Mouse (Mus musculus) heart, embryonic 13.5 days (tissue): ENCODE measurements around the gene Tfe3. TPM values are rescaled to one million over a fixed set of nuclear protein-coding genes. Genes with fewer than 3 reads are reported as not detected.

Experiments used
- ATAC-seq: fragments of 200-750 bp; cut with Nextera tagmentation; 2 replicates; pipeline ENCODE4 v1.8.0; 2017; ENCODE audit warnings: moderate TSS enrichment; ENCODE audit not compliant: insufficient number of reproducible peaks, low FRiP score, low TSS enrichment; ENCODE audit errors: extremely low read depth
- H3K27ac ChIP-seq: fragments of 300-500 bp; sonication (generic); replicated peaks from 2 replicates; pipeline ENCODE4 v1.5.1; 2015; ENCODE audit warnings: moderate library complexity, mild to moderate bottlenecking, inconsistent platforms
- H3K27me3 ChIP-seq: fragments of 300-500 bp; sonication (generic); replicated peaks from 2 replicates; pipeline ENCODE4 v1.6.1; 2015; ENCODE audit warnings: mild to moderate bottlenecking, inconsistent platforms
- H3K36me3 ChIP-seq: fragments of 300-500 bp; sonication (generic); 2 replicates; pipeline ENCODE4 v1.6.1; 2015; ENCODE audit warnings: mild to moderate bottlenecking, inconsistent platforms
- H3K4me1 ChIP-seq: fragments of 300-500 bp; sonication (generic); 2 replicates; pipeline ENCODE4 v1.6.1; 2015; ENCODE audit warnings: inconsistent platforms
- H3K4me2 ChIP-seq: fragments of 300-500 bp; sonication (generic); 2 replicates; pipeline ENCODE4 v1.6.1; 2015; ENCODE audit warnings: inconsistent platforms, mild to moderate bottlenecking, moderate library complexity
- H3K4me3 ChIP-seq: fragments of 300-500 bp; sonication (generic); 2 replicates; pipeline ENCODE4 v1.5.1; 2015; ENCODE audit warnings: moderate library complexity, mild to moderate bottlenecking, inconsistent platforms
- H3K9ac ChIP-seq: fragments of 300-500 bp; sonication (generic); 2 replicates; pipeline ENCODE4 v1.6.1; 2015; ENCODE audit warnings: inconsistent platforms, mild to moderate bottlenecking, moderate library complexity
- H3K9me3 ChIP-seq: fragments of 300-500 bp; sonication (generic); 2 replicates; pipeline ENCODE4 v1.6.1; 2016; ENCODE audit warnings: inconsistent platforms
- WGBS: fragments of 180-500 bp; shearing (Covaris S2); methylation state at CpG from one replicate; pipeline ENCODE4 v1.1.7; 2015; ENCODE audit warnings: mixed read lengths; 5-methylcytosine and 5-hydroxymethylcytosine counted together
- polyA plus RNA-seq: library from polyadenylated mRNA; unstranded; fragments of >200 nt; fragmentation: Nextera tagmentation; extraction: Ambion mirVana; gene quantifications from 2 replicates; pipeline ENCODE4 v1.2.1, GENCODE M21; 2015

Gene Tfe3
- polyA plus RNA-seq, 1 experiment from 2014 or later = 16.3 TPM

DNA sequence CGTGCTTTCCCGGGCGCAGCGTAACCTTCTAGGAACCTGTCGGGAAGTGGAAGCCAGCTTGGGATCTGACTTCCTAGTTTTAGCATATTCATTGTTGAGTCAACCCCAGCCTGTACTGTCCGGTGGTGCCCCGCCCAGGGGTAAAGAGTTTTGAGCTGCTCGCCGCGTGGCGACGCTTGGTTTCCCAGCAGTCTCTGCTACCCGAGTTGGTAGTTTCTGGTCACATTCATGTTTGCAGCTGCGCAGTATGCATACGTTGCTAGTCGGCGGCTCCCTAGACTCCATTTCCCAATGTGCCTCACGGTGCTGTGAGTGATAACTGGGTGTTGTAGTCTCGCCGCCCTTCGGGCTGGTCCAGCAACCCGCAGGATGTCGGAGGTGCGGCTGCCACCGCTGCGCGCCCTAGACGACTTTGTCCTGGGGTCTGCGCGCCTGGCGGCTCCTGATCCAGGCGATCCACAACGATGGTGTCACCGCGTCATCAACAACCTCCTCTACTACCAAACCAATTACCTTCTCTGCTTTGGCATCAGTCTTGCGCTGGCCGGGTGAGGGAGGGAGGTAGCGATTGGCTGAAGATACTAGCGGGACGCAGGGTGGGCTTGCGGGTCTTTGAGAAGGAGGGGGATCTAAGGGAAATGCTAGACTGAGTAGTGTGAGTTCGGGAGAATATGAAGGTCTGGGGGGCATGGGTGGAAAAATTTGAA is 34.0 kb upstream of the Tfe3 start, which contains the start of gene Praf2:
TSS of gene Praf2 (plus strand) at position 225 of the 707 bp plus-strand sequence.
- Histone ChIP-seq H3K36me3 (peaks cover 30% of the 10 kb centered on the region), H3K27me3 (no peaks in the 10 kb centered on the region), H3K9ac (peak within 1 kb of the TSS; percentile 78), H3K4me1 (peaks cover 9% of the 10 kb centered on the region; the same call in 1 of the 2 replicates), H3K4me3 (peak within 1 kb of the TSS; percentile 58), H3K27ac (peak within 1 kb of the TSS; percentile 54), H3K9me3 (no peaks in the 10 kb centered on the region), H3K4me2 (peak within 1 kb of the TSS; percentile 69)
- peak; percentile 71 for ATAC-seq
- WGBS = 17% methylated on average over 42 of the region's 42 CpGs

DNA sequence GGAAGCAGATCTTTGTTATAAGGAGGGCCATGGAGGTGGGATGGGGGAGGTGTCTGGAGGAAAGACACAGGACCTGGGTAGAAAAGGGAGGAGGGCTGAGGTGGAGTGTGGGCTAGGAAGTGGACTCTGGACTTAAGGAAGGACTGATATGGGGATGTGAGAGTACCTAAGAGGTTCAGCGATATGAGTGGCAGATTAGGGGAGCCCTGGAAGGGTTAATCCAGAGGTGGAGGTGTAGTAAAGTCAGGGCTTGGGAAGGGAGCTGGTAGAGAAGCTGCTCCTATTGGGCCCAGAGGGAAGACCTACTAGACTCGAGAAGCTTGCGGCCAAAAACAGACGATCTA is 33.5 kb upstream of the Tfe3 start:
- peak overlapping the region; percentile 58 for H3K4me3 ChIP-seq
- no peak for ATAC-seq
- no peaks in the 10 kb centered on the region for H3K27me3 ChIP-seq
- H3K9ac ChIP-seq = peak overlapping the region; percentile 78
- H3K9me3 ChIP-seq = no peaks in the 10 kb centered on the region
- peaks cover 27% of the 10 kb centered on the region for H3K36me3 ChIP-seq
- no peak overlapping the region for H3K27ac ChIP-seq
- WGBS = 29% methylated on average over 4 of the region's 4 CpGs
- peaks cover 9% of the 10 kb centered on the region; the same call in 1 of the 2 replicates for H3K4me1 ChIP-seq
- H3K4me2 ChIP-seq = peak overlapping the region; percentile 69

DNA sequence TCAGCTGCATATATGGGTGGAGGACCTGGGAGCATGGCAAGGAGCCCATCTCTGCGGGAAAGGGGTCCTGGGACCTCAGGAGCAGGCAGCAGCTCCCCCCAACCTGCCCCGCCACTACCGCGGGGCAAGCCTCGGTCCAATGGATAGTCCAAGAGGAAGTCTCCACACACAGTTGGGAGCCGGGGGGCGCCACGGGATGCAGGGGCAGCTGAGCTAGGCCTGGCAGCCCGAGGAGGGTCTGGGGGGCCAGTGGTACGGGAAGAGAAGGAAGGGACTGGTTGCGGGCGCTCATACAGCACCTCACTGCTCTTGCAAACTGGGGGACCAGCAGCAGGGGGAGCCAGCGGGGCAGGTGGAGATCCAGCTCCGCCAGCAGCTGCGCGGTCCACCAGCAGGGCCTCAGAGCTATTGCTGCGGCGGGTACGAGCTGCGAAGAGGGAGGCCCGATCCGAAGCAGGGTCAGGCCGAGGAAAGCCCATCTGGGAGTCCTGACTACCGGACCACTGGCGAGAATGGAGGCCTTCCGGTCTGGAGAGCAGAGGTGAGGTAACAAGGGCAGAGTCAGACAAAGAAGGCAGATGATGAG is 28.7 kb upstream of the Tfe3 start:
- peak overlapping the region; percentile 58; the same call in 1 of the 2 replicates for H3K9ac ChIP-seq
- H3K36me3 ChIP-seq = no peaks in the 10 kb centered on the region
- H3K27me3 ChIP-seq = 0 out of 2 replicates have a peak, but pooled peaks cover 3% of the 10 kb centered on the region
- no peaks in the 10 kb centered on the region for H3K9me3 ChIP-seq
- H3K4me3 ChIP-seq = no peak overlapping the region
- H3K27ac ChIP-seq = no peak overlapping the region
- ATAC-seq = no peak
- peaks cover 5% of the 10 kb centered on the region; the same call in 1 of the 2 replicates for H3K4me1 ChIP-seq
- WGBS = 25% methylated on average over 26 of the region's 26 CpGs
- H3K4me2 ChIP-seq = peak overlapping the region; percentile 35

DNA sequence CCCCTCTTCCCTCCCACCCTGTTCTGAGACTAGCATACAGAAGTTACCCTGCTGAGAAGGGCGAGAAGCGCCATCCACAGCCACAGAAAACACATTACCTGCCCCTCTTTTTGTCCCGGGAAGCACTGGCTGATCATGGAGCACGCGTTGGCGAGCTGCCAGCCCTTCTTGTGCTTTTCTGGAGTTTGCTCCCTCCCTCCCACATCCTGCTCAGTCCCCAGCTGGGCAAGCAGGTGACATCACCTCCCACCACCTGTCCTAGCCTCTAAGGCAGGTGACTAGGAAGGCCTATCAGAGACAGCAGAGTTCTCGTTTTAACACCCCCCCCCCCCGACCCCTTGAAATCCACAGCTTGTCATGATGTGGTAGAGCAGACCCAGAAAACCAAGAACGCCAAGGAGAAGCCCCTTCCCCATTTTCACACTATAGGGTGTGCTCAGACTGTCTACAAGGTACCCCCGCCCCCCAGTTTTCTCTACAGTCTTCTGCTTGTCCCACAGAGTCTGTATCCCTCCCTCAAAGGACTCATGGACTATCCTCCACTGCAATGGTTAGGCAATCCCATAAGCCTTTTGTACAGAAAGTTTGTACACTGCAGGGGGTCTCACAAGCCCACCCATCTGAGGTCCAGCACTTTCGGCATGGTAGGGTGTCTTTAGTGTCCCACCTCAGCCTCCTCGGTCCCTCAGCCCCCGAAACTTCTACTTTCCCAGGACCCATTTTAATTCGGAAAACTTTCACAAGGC is 22.9 kb upstream of the Tfe3 start:
- Histone ChIP-seq H3K9me3 (no peaks in the 10 kb centered on the region), H3K27me3 (0 out of 2 replicates have a peak, but pooled peaks cover 3% of the 10 kb centered on the region), H3K36me3 (no peaks in the 10 kb centered on the region), H3K4me1 (peaks cover 5% of the 10 kb centered on the region; the same call in 1 of the 2 replicates), H3K9ac (no peak overlapping the region), H3K4me3 (no peak overlapping the region), H3K4me2 (no peak overlapping the region), H3K27ac (no peak overlapping the region)
- no peak for ATAC-seq
- 67% methylated on average over 14 of the region's 14 CpGs for WGBS

DNA sequence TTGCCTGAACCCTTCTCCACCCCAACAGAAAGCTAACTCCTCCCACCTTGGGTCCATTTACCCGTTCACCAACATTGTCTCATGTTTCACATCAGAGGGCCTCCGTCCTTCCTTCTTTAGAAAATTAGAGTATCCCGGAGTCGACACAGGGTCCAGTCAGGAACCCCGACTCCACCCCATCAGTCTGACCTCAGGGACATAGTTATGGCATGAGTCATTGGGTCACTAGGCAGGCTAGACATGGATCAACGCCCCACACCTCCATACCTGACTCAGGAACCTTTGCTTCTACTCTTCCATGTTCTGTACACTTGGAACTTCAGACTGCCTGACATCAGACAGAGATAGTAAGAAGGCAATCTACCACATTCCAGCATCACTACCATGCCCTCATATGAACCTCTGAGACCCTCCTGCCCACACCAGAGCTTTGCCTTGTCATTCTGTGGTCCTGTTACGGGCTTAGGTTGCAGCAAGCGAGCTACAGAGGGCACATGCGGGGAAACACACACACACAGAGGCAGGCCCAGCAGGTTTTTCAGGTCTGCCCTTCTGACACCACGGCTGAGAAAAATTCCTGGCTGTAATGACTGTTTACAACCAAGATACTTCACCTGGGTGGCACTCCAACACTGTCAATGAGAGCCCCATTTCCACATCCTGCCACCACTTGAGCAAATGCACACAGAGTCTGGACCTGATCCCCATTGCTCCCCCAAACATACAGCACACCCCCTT is 22.1 kb upstream of the Tfe3 start:
- no peaks in the 10 kb centered on the region for H3K9me3 ChIP-seq
- 43% methylated on average over 10 of the region's 10 CpGs for WGBS
- no peak overlapping the region for H3K4me2 ChIP-seq
- ATAC-seq = no peak
- no peaks in the 10 kb centered on the region for H3K36me3 ChIP-seq
- no peak overlapping the region for H3K4me3 ChIP-seq
- H3K9ac ChIP-seq = no peak overlapping the region
- H3K4me1 ChIP-seq = peaks cover 5% of the 10 kb centered on the region; the same call in 1 of the 2 replicates
- H3K27ac ChIP-seq = no peak overlapping the region
- H3K27me3 ChIP-seq = no peaks in the 10 kb centered on the region

DNA sequence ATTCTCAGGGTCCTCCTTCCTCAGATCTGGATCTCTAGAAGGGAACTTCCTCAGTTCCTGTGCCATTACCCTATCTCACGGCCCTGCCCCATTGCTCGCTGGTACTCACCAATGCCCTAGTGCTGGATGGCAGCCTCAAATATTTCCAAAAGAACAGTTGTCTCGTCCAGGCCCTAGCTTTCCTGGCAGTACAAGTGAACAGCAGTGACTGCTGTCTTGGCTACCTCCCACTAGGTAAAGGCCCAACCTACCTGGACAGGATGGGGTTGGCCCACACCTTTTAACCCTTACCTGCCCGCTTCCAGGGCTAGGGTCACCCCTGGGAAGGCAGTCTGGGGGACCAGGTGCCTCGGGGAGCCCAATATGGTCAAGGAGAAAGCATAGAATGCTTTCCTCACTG is 21.3 kb upstream of the Tfe3 start:
- Histone ChIP-seq H3K36me3 (no peaks in the 10 kb centered on the region), H3K4me1 (peaks cover 5% of the 10 kb centered on the region; the same call in 1 of the 2 replicates), H3K9ac (no peak overlapping the region), H3K27ac (no peak overlapping the region), H3K4me2 (no peak overlapping the region), H3K9me3 (no peaks in the 10 kb centered on the region), H3K4me3 (no peak overlapping the region), H3K27me3 (no peaks in the 10 kb centered on the region)
- ATAC-seq = no peak
- WGBS = 58% methylated on average over 5 of the region's 5 CpGs

DNA sequence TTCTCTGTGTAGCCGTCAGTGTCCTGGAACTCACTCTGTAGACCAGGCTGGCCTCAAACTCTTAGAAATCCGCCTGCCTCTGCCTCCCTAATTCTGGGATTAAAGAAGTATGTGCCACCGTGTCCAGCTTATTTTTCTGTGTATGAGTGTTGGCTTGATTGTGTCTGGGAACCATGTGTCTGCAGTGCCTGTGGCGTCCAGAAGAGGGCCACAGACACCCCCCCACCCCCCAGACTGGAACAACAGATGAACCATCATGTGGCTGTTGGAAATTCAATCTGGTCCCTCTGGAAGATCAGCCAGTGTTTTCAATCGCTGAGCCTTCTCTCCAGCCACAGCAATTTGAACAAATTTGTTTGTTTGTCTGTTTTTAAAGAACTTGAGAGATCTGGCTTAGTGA is 18.9 kb upstream of the Tfe3 start:
- Histone ChIP-seq H3K4me3 (no peak overlapping the region), H3K27ac (no peak overlapping the region), H3K4me1 (peaks cover 5% of the 10 kb centered on the region; the same call in 1 of the 2 replicates), H3K9ac (no peak overlapping the region), H3K9me3 (no peaks in the 10 kb centered on the region), H3K4me2 (no peak overlapping the region), H3K27me3 (no peaks in the 10 kb centered on the region), H3K36me3 (no peaks in the 10 kb centered on the region)
- WGBS = 52% methylated on average over 5 of the region's 5 CpGs
- ATAC-seq = no peak

DNA sequence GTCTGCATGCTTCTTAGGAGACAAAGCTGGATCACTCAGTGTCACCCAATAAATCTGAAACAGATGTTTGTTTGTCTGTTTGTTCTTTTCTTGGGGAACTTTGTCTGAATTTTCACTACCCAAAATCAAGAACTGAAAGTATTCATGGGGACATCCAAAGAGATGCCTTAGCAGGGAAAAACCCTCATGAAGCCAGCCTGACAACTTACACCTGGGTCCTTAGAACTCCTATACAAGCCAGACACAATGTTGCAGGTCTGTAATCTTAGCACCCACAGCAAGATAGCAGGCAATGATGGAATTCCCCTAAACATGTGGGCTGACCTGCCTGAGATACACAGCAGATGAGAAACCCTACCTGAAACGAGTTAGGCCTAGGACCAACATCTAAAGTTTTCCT is 17.4 kb upstream of the Tfe3 start:
- 48% methylated on average over 1 of the region's 1 CpGs for WGBS
- H3K9me3 ChIP-seq = no peaks in the 10 kb centered on the region
- no peak for ATAC-seq
- H3K9ac ChIP-seq = no peak overlapping the region
- no peak overlapping the region for H3K4me3 ChIP-seq
- no peak overlapping the region for H3K4me2 ChIP-seq
- no peaks in the 10 kb centered on the region for H3K27me3 ChIP-seq
- no peak overlapping the region for H3K27ac ChIP-seq
- no peaks in the 10 kb centered on the region for H3K36me3 ChIP-seq
- H3K4me1 ChIP-seq = peaks cover 5% of the 10 kb centered on the region; the same call in 1 of the 2 replicates

DNA sequence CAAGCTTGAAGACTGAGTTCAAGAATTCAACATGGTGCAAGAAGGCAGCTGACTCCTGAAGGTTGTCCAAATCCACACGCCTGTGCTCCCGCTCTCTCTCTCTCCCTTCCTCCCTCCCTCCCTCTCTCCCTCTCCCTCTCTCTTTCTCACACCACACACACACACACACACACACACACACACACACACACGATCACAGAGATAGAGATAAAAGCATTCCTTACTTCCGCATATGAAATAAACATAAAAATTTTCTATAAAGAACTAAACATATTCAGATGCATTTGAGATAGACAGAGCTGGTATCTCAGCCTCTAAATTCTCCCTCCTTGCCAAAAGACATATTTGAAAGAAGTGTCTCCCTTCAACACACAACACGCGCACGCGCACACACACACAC is 16.9 kb upstream of the Tfe3 start:
- H3K9me3 ChIP-seq = no peaks in the 10 kb centered on the region
- H3K27ac ChIP-seq = no peak overlapping the region
- no peak overlapping the region for H3K4me3 ChIP-seq

DNA sequence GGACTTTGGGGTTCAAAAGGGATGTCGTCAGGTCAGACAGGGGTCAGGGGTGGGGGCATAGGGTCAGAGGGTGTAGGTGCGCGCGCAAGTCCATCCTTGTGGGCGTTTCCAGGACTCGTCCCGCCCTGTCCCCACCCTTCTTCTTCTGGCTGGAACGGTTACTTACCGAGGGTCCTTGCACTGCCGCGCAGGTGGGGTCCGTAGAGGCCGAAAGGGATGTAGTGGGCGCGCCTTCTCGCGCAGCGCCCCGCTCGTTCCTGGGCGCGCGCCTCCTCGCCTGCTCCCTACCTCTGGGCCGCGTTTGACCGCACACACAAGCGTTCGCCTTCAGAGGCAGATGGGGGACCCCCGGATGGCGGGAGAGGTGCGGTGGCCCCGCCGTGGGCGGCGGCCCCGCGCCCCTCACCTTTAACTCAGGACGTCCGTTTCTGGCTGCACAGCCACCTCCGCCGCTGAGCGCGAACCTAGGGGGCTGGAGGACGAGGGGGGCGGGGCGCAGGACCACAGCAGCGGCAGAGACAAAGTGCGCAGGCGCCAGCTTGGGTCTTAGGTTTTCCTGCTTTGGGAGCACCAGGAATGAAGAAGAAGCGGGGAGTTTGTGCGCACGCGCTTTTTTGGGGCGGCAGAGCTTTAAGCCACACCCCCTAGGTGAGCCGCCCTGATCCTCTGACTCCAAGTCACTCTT is 11.8 kb upstream of the Tfe3 start, which contains the start of gene Ccdc120:
TSS of gene Ccdc120 (minus strand) at position 474 of the 685 bp plus-strand sequence.
- peak within 1 kb of the TSS; percentile 70 for H3K4me2 ChIP-seq
- ATAC-seq = 0 out of 2 replicates have a peak, but pooled peaks have one; percentile 42
- H3K4me1 ChIP-seq = no peaks in the 10 kb centered on the region
- H3K4me3 ChIP-seq = peak within 1 kb of the TSS; percentile 71
- 7% methylated on average over 37 of the region's 56 CpGs for WGBS
- H3K9ac ChIP-seq = peak within 1 kb of the TSS; percentile 82
- no peaks in the 10 kb centered on the region for H3K36me3 ChIP-seq
- H3K9me3 ChIP-seq = no peaks in the 10 kb centered on the region
- no peak within 1 kb of the TSS for H3K27ac ChIP-seq
- H3K27me3 ChIP-seq = no peaks in the 10 kb centered on the region

More for the DNA sequence above, 16.9 kb upstream of the Tfe3 start:
- WGBS = 83% methylated on average over 8 of the region's 8 CpGs
- ATAC-seq = no peak
- Histone ChIP-seq H3K36me3 (no peaks in the 10 kb centered on the region), H3K27me3 (no peaks in the 10 kb centered on the region), H3K9ac (no peak overlapping the region), H3K4me1 (0 out of 2 replicates have a peak, but pooled peaks cover under 1% of the 10 kb centered on the region), H3K4me2 (no peak overlapping the region)
